Mouse (Mus musculus): ENCODE measurements around the gene Olfr155. TPM values are rescaled to one million over a fixed set of nuclear protein-coding genes. Genes with fewer than 3 reads are reported as not detected.

The Olfr155 gene
- polyA plus RNA-seq, 1 experiment: not detected

GRCm38 (mm10) chr4:43859886-43860285, 8.5 kb downstream of the Olfr155 start:
- Histone ChIP-seq H3K4me3 (ENCODE audit: insufficient read depth, low read length) (no peak overlapping the region), H3K27ac (ENCODE audit: insufficient read depth, low read length) (no peak overlapping the region), H3K4me1 (ENCODE audit: control insufficient read depth, insufficient read depth, low read length) (no peaks in the 10 kb centered on the region)
- TF ChIP-seq CTCF (IDR thresholded peaks at IDR 0.05; ENCODE audit: borderline replicate concordance, insufficient read depth, low read length) (no peak), POLR2A (IDR thresholded peaks at IDR 0.05; ENCODE audit: low read depth, low read length) (no peak)

GRCm38 (mm10) chr4:43860744-43861519, 9.6 kb downstream of the Olfr155 start:
- H3K4me1 ChIP-seq (ENCODE audit: control insufficient read depth, insufficient read depth, low read length): no peaks in the 10 kb centered on the region
- H3K27ac ChIP-seq (ENCODE audit: insufficient read depth, low read length): no peak overlapping the region
- TF ChIP-seq CTCF (IDR thresholded peaks at IDR 0.05; ENCODE audit: borderline replicate concordance, insufficient read depth, low read length) (peak; percentile 65; the same call in 1 of the 2 replicates), POLR2A (IDR thresholded peaks at IDR 0.05; ENCODE audit: low read depth, low read length) (no peak)
- no peak overlapping the region for H3K4me3 ChIP-seq (ENCODE audit: insufficient read depth, low read length)

DNA sequence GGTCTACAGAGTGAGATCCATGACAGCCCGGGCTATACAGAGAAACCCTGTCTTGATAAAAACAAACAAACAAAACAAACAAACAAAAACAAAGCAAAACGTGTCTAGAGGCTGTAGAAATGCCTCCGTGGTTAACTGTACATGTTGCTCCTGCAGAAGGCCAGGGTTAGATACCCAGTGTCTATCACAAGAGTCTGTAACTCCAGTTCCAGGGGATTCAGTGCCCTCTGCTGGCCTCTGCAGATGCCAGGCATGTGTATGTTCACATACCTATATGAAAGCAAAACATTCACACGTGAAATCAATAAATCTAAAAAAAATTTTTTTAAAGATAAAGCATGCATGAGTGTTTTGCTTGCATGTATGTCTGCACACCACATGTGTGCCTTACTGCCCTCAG, 11.9 kb downstream of the Olfr155 start:
- Histone ChIP-seq H3K4me3 (ENCODE audit: insufficient read depth, low read length) (no peak overlapping the region), H3K4me1 (ENCODE audit: control insufficient read depth, insufficient read depth, low read length) (no peaks in the 10 kb centered on the region), H3K27ac (ENCODE audit: insufficient read depth, low read length) (no peak overlapping the region)
- no peak for TF ChIP-seq POLR2A (IDR thresholded peaks at IDR 0.05; ENCODE audit: low read depth, low read length)
- no peak for TF ChIP-seq CTCF (IDR thresholded peaks at IDR 0.05; ENCODE audit: borderline replicate concordance, insufficient read depth, low read length)

GRCm38 (mm10) chr4:43869821-43870220, 18.5 kb downstream of the Olfr155 start:
- no peak for TF ChIP-seq CTCF (IDR thresholded peaks at IDR 0.05; ENCODE audit: borderline replicate concordance, insufficient read depth, low read length)
- TF ChIP-seq POLR2A (IDR thresholded peaks at IDR 0.05; ENCODE audit: low read depth, low read length): no peak
- Histone ChIP-seq H3K4me1 (ENCODE audit: control insufficient read depth, insufficient read depth, low read length) (no peaks in the 10 kb centered on the region), H3K27ac (ENCODE audit: insufficient read depth, low read length) (no peak overlapping the region), H3K4me3 (ENCODE audit: insufficient read depth, low read length) (no peak overlapping the region)

GRCm38 (mm10) chr4:43874501-43874900, 23.1 kb downstream of the Olfr155 start:
- H3K4me1 ChIP-seq (ENCODE audit: control insufficient read depth, insufficient read depth, low read length): peaks cover 8% of the 10 kb centered on the region
- H3K27ac ChIP-seq (ENCODE audit: insufficient read depth, low read length): no peak overlapping the region
- TF ChIP-seq CTCF (IDR thresholded peaks at IDR 0.05; ENCODE audit: borderline replicate concordance, insufficient read depth, low read length) (no peak), POLR2A (IDR thresholded peaks at IDR 0.05; ENCODE audit: low read depth, low read length) (no peak)
- H3K4me3 ChIP-seq (ENCODE audit: insufficient read depth, low read length): no peak overlapping the region

GRCm38 (mm10) chr4:43875160-43875918, 24.0 kb downstream of the Olfr155 start, which contains the start of gene Reck:
Gene Reck (plus strand): TSS chr4:43875530.
- H3K27ac ChIP-seq (ENCODE audit: insufficient read depth, low read length): no peak within 1 kb of the TSS
- TF ChIP-seq POLR2A (IDR thresholded peaks at IDR 0.05; ENCODE audit: low read depth, low read length) (peak; percentile 22; the same call in 1 of the 2 replicates), CTCF (IDR thresholded peaks at IDR 0.05; ENCODE audit: borderline replicate concordance, insufficient read depth, low read length) (no peak)
- H3K4me3 ChIP-seq (ENCODE audit: insufficient read depth, low read length): peak within 1 kb of the TSS; percentile 63
- peaks cover 8% of the 10 kb centered on the region for H3K4me1 ChIP-seq (ENCODE audit: control insufficient read depth, insufficient read depth, low read length)

DNA sequence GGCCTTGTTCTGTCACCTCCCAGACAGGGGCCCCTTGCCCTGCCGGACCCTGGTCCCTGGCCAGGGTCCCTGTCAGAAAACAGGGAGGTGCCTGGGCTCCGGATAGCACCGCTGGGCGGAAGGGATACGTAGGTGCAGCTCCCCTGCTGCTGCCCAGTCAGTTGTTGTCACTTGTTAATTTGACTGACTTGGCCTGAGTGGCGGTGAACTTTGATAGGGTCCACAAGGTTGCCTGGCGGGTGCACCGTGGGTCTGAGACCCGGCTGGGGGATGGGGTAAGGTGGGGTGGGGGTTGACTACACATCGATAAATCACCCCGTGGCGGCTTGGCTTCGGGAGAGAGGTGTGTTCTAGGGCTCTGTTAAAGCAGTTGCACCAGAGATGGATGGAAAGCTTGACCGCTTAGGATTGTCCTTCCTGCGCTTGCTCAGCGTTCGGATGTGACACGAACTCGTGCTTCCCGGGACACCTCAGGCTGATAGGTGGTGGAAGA, 24.6 kb downstream of the Olfr155 start:
- TF ChIP-seq POLR2A (IDR thresholded peaks at IDR 0.05; ENCODE audit: low read depth, low read length) (no peak), CTCF (IDR thresholded peaks at IDR 0.05; ENCODE audit: borderline replicate concordance, insufficient read depth, low read length) (no peak)
- H3K4me3 ChIP-seq (ENCODE audit: insufficient read depth, low read length): peak overlapping the region; percentile 63
- H3K4me1 ChIP-seq (ENCODE audit: control insufficient read depth, insufficient read depth, low read length): peaks cover 8% of the 10 kb centered on the region
- H3K27ac ChIP-seq (ENCODE audit: insufficient read depth, low read length): no peak overlapping the region

- Histone ChIP-seq H3K27ac (ENCODE audit: insufficient read depth, low read length) (no peak overlapping the region), H3K4me1 (ENCODE audit: control insufficient read depth, insufficient read depth, low read length) (peaks cover 8% of the 10 kb centered on the region), H3K4me3 (ENCODE audit: insufficient read depth, low read length) (no peak overlapping the region)
- TF ChIP-seq CTCF (IDR thresholded peaks at IDR 0.05; ENCODE audit: borderline replicate concordance, insufficient read depth, low read length) (no peak), POLR2A (IDR thresholded peaks at IDR 0.05; ENCODE audit: low read depth, low read length) (no peak)
Observed at GRCm38 (mm10) chr4:43877230-43877629, 25.9 kb downstream of the Olfr155 start.

- H3K4me1 ChIP-seq (ENCODE audit: control insufficient read depth, insufficient read depth, low read length): peaks cover 8% of the 10 kb centered on the region
- no peak for TF ChIP-seq POLR2A (IDR thresholded peaks at IDR 0.05; ENCODE audit: low read depth, low read length)
- no peak for TF ChIP-seq CTCF (IDR thresholded peaks at IDR 0.05; ENCODE audit: borderline replicate concordance, insufficient read depth, low read length)
- no peak overlapping the region; the same call in 1 of the 2 replicates for H3K4me3 ChIP-seq (ENCODE audit: insufficient read depth, low read length)
- H3K27ac ChIP-seq (ENCODE audit: insufficient read depth, low read length): peak overlapping the region; percentile 76
Observed at GRCm38 (mm10) chr4:43878121-43878776, 26.9 kb downstream of the Olfr155 start.

All from embryonic fibroblast, embryonic 13.5 days (primary cell).